Mouse (Mus musculus) kidney, adult 18-20 months (tissue): ENCODE data around the gene AL731706.1.

ENCODE experiments used
- DNase-seq: peaks from one replicate; pipeline ENCODE4 v3.0.0; 2021

Gene AL731706.1

GRCm38 (mm10) chr2:136833976-136834714 is 57.0 kb downstream of the AL731706.1 start:
- no peak for DNase-seq

- peak; percentile 8 for DNase-seq
These were observed 58.3 kb downstream of the AL731706.1 start for GRCm38 (mm10) chr2:136832936-136833335.
